Mouse (Mus musculus): ENCODE measurements around the gene Wdr81. TPM values are rescaled to one million over a fixed set of nuclear protein-coding genes. Genes with fewer than 3 reads are reported as not detected.
A peak's percentile ranks its signal among the peaks of the same experiment; 100 is the strongest.

Wdr81 gene
- 7.0 and 7.1 TPM in 2 replicates for polyA plus RNA-seq (2016; fragmentation: Nextera tagmentation; extraction: Ambion mirVana)

- peak within 1 kb of the TSS; percentile 100 for H3K4me2 ChIP-seq (replicated peaks)
- no peaks in the 10 kb centered on the region for H3K9me3 ChIP-seq
- H3K4me3 ChIP-seq: peak within 1 kb of the TSS; percentile 74
- peak; percentile 91 for ATAC-seq (ENCODE audit: insufficient number of reproducible peaks, insufficient read depth, low FRiP score, low TSS enrichment)
- peaks cover 6% of the 10 kb centered on the region; the same call in 1 of the 2 replicates for H3K36me3 ChIP-seq
- H3K27ac ChIP-seq: peak within 1 kb of the TSS; percentile 67; the same call in 1 of the 2 replicates
- peak within 1 kb of the TSS; percentile 67 for H3K9ac ChIP-seq
- H3K4me1 ChIP-seq: peaks cover 19% of the 10 kb centered on the region
- WGBS: 2% methylated on average over 56 of the region's 56 CpGs
- no peaks in the 10 kb centered on the region for H3K27me3 ChIP-seq
Measured at GRCm38 (mm10) chr11:75453991-75454930, at the start of gene Wdr81. Gene Wdr81, minus strand, starts transcription at chr11:75454717.

DNA sequence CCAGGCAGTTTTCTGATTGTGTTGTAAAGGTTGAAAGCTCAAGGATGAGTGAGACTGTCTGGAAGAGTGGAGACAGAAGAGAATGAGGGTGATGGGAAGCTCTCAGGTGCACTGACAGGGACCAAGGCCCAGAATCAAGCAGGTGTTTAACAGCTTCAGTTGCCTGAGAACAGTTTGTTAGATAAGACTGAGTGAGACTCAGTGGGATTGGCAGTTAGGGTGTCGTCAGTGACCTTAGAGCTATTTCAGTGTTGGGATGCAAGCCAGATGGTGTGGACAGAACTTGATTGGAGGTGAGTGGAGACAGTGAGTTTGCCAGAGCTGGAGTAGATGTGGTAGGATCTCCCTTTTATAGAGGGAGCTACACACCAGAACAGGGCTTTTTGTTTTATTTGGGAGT is 43.6 kb upstream of the Wdr81 start:
- ATAC-seq (ENCODE audit: insufficient number of reproducible peaks, insufficient read depth, low FRiP score, low TSS enrichment): no peak
- no peak overlapping the region for H3K4me3 ChIP-seq
- H3K27ac ChIP-seq: no peak overlapping the region
- WGBS: 90% methylated on average over 1 of the region's 1 CpGs
- H3K9ac ChIP-seq: no peak overlapping the region
- no peaks in the 10 kb centered on the region for H3K4me1 ChIP-seq
- H3K4me2 ChIP-seq (replicated peaks): no peak overlapping the region
- H3K9me3 ChIP-seq: no peaks in the 10 kb centered on the region
- H3K36me3 ChIP-seq: peaks cover 97% of the 10 kb centered on the region
- no peaks in the 10 kb centered on the region for H3K27me3 ChIP-seq

DNA sequence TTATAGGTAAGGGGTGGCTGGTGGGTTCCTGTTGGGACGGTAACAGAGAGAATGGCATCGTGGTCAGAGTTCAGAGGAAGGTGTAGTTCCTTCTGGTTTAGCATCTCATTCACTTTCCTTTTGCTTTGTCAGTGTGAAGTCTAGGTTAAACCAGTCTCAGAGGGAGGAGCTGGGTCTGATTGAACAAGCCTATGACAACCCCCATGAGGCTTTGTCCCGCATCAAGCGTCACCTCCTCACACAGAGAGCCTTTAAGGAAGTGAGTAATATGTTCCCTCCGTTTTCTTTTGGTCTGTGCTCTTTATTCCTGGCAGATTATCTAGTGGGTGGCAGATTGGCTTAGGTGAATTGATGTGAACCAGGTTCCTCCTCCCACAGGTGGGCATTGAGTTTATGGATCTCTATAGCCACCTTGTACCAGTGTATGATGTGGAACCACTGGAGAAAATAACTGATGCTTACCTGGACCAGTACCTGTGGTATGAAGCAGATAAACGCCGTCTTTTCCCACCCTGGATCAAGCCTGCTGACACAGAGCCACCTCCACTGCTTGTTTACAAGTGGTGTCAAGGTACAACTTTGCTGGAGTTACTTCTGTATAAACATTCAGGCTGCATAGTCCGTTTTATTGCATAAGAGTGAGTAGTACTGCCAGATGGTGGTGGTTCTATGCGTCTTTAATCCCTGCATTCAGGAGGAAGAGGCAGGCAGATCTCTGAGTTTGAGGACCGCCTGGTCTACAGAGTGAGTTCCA is 40.0 kb upstream of the Wdr81 start:
- Histone ChIP-seq H3K27me3 (no peaks in the 10 kb centered on the region), H3K9ac (no peak overlapping the region), H3K4me2 (replicated peaks) (no peak overlapping the region), H3K36me3 (peaks cover 97% of the 10 kb centered on the region), H3K9me3 (no peaks in the 10 kb centered on the region), H3K4me3 (no peak overlapping the region), H3K4me1 (no peaks in the 10 kb centered on the region), H3K27ac (no peak overlapping the region)
- WGBS: 96% methylated on average over 10 of the region's 10 CpGs
- no peak for ATAC-seq (ENCODE audit: insufficient number of reproducible peaks, insufficient read depth, low FRiP score, low TSS enrichment)

DNA sequence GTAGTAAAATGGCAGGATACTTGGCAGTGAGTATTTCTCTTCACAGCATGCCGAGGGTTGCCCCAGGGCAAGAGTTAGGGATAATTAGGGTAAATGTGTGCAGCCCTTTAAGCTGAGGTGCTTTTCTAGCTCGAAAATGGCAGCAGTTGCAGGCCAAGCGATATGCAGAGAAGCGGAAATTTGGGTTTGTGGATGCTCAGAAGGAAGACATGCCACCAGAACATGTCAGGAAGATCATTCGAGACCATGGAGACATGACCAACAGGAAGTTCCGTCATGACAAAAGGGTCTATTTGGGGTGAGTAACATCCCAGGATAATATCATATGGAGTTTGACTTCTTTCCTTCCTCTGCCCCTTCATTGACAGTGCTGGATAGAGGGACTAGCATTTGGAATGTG is 33.0 kb upstream of the Wdr81 start:
- H3K4me2 ChIP-seq (replicated peaks): peak overlapping the region; percentile 98
- H3K27me3 ChIP-seq: no peaks in the 10 kb centered on the region
- ATAC-seq (ENCODE audit: insufficient number of reproducible peaks, insufficient read depth, low FRiP score, low TSS enrichment): no peak
- peaks cover 8% of the 10 kb centered on the region for H3K4me1 ChIP-seq
- H3K36me3 ChIP-seq: peaks cover 32% of the 10 kb centered on the region
- no peaks in the 10 kb centered on the region for H3K9me3 ChIP-seq
- H3K27ac ChIP-seq: no peak overlapping the region
- WGBS: 27% methylated on average over 6 of the region's 6 CpGs
- peak overlapping the region; percentile 92 for H3K9ac ChIP-seq
- H3K4me3 ChIP-seq: peak overlapping the region; percentile 88

DNA sequence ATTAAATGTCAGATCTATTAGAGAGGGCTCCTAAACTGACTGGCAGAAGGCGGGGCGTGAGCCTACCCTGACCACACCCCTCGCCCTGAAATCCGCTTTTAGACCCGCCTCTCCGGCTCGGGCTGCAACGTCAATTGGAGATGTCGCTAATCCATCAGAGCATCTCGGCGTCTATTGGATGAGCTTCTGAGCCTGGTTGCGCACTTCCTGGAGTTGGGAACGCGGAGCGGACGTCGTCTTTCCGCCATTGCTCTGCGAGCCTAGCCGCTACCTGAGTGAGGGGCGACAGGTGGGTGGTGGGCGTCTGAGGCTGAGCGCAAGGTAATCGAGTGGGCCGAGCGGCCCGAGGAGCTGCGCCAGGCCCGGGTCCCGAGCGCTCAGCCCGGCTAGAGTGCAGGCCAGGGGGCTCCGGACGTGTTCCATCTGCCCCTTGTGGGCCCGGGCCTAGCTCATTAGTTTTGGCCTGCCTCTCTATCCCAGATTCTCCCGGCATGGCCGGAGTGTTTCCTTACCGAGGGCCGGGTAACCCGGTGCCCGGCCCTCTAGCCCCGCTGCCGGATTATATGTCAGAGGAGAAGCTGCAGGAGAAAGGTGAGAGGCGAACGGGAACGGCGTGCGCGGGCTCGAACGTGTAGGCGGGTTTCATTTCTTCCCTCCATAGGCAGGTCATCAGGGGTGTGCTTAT is 32.2 kb upstream of the Wdr81 start, which contains the start of gene Prpf8:
TSS of gene Prpf8 (plus strand) at position 216 of the 685 bp plus-strand sequence.
- H3K4me2 ChIP-seq (replicated peaks): peak within 1 kb of the TSS; percentile 98
- peak within 1 kb of the TSS; percentile 88 for H3K4me3 ChIP-seq
- peak; percentile 99 for ATAC-seq (ENCODE audit: insufficient number of reproducible peaks, insufficient read depth, low FRiP score, low TSS enrichment)
- H3K36me3 ChIP-seq: peaks cover 24% of the 10 kb centered on the region
- peaks cover 8% of the 10 kb centered on the region for H3K4me1 ChIP-seq
- H3K27me3 ChIP-seq: no peaks in the 10 kb centered on the region
- peak within 1 kb of the TSS; percentile 92 for H3K9ac ChIP-seq
- WGBS: under 1% methylated on average over 52 of the region's 52 CpGs
- H3K9me3 ChIP-seq: no peaks in the 10 kb centered on the region
- H3K27ac ChIP-seq: peak within 1 kb of the TSS; percentile 69

DNA sequence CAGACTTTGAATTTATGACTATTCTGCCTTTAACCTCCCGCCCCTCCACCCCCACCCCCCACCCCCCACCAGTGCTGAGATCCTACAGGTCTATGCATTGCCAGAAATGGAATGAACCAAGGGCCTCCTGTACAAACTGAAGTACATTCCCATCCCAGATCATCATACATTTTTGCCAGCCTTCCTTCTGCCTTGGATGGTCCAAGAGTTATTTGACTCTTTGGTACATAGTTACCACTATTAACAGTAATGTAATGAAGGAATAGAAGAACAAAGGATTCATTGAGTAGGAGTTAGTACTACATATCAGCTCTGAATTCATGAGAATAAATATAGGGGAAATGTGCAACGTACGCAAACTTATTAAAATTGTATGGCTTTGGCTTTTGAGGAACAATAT is 31.7 kb upstream of the Wdr81 start:
- no peak overlapping the region for H3K27ac ChIP-seq
- WGBS: 21% methylated on average over 3 of the region's 3 CpGs
- ATAC-seq (ENCODE audit: insufficient number of reproducible peaks, insufficient read depth, low FRiP score, low TSS enrichment): peak; percentile 48; the same call in 1 of the 2 replicates
- peak overlapping the region; percentile 88; the same call in 1 of the 2 replicates for H3K4me3 ChIP-seq
- H3K9me3 ChIP-seq: no peaks in the 10 kb centered on the region
- no peak overlapping the region for H3K9ac ChIP-seq
- H3K27me3 ChIP-seq: no peaks in the 10 kb centered on the region
- peaks cover 19% of the 10 kb centered on the region for H3K36me3 ChIP-seq
- peaks cover 8% of the 10 kb centered on the region for H3K4me1 ChIP-seq
- peak overlapping the region; percentile 26; the same call in 1 of the 2 replicates for H3K4me2 ChIP-seq (replicated peaks)

- Histone ChIP-seq H3K9me3 (no peaks in the 10 kb centered on the region), H3K9ac (no peak overlapping the region), H3K36me3 (no peaks in the 10 kb centered on the region), H3K27me3 (no peaks in the 10 kb centered on the region), H3K4me2 (replicated peaks) (no peak overlapping the region), H3K27ac (no peak overlapping the region), H3K4me1 (no peaks in the 10 kb centered on the region), H3K4me3 (no peak overlapping the region)
- 61% methylated on average over 7 of the region's 7 CpGs for WGBS
- ATAC-seq (ENCODE audit: insufficient number of reproducible peaks, insufficient read depth, low FRiP score, low TSS enrichment): no peak
Measured at GRCm38 (mm10) chr11:75473376-75473775, 18.9 kb upstream of the Wdr81 start.

- H3K4me1 ChIP-seq: no peaks in the 10 kb centered on the region
- no peak overlapping the region for H3K27ac ChIP-seq
- no peaks in the 10 kb centered on the region for H3K9me3 ChIP-seq
- whole genome bisulfite sequencing: 80% methylated on average over 11 of the region's 11 CpGs
- no peak overlapping the region for H3K4me2 ChIP-seq (replicated peaks)
- no peaks in the 10 kb centered on the region for H3K27me3 ChIP-seq
- no peaks in the 10 kb centered on the region for H3K36me3 ChIP-seq
- ATAC-seq (ENCODE audit: insufficient number of reproducible peaks, insufficient read depth, low FRiP score, low TSS enrichment): no peak
- H3K4me3 ChIP-seq: no peak overlapping the region
- no peak overlapping the region for H3K9ac ChIP-seq
Measured at GRCm38 (mm10) chr11:75472469-75473081, 18.1 kb upstream of the Wdr81 start.

GRCm38 (mm10) chr11:75470675-75471074 is 16.2 kb upstream of the Wdr81 start:
- 74% methylated on average over 3 of the region's 3 CpGs for WGBS
- 0 out of 2 replicates have a peak, but pooled peaks cover 4% of the 10 kb centered on the region for H3K36me3 ChIP-seq
- no peak overlapping the region for H3K4me3 ChIP-seq
- H3K4me1 ChIP-seq: no peaks in the 10 kb centered on the region
- H3K4me2 ChIP-seq (replicated peaks): no peak overlapping the region
- H3K27ac ChIP-seq: no peak overlapping the region
- no peak for ATAC-seq (ENCODE audit: insufficient number of reproducible peaks, insufficient read depth, low FRiP score, low TSS enrichment)
- H3K9ac ChIP-seq: no peak overlapping the region
- H3K9me3 ChIP-seq: no peaks in the 10 kb centered on the region
- H3K27me3 ChIP-seq: no peaks in the 10 kb centered on the region

GRCm38 (mm10) chr11:75469261-75469660 is 14.7 kb upstream of the Wdr81 start:
- no peaks in the 10 kb centered on the region for H3K4me1 ChIP-seq
- ATAC-seq (ENCODE audit: insufficient number of reproducible peaks, insufficient read depth, low FRiP score, low TSS enrichment): no peak
- H3K9me3 ChIP-seq: no peaks in the 10 kb centered on the region
- H3K4me3 ChIP-seq: no peak overlapping the region
- no peak overlapping the region for H3K4me2 ChIP-seq (replicated peaks)
- H3K27me3 ChIP-seq: no peaks in the 10 kb centered on the region
- no peak overlapping the region for H3K27ac ChIP-seq
- 95% methylated on average over 4 of the region's 4 CpGs for WGBS
- 0 out of 2 replicates have a peak, but pooled peaks cover 10% of the 10 kb centered on the region for H3K36me3 ChIP-seq
- H3K9ac ChIP-seq: no peak overlapping the region

DNA sequence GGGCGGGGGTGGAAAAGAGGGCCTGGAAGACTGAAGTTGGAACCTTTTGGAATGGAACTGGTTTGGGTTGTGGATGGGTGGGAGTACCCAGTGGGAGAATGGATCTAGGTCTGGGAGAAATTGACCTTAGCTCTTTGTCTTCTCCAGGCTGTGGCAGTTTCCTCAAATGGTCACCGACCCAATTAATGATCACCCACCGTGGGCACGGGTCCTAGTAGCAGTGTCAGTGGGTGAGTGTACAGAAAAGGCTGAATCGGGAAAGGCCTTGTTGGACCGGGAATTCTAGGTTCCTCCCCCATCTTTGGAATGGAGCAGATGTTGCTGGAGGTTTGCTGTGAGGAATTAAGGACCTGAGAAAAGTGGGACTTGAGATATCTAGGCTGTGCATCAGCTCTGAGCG is 13.9 kb upstream of the Wdr81 start:
- H3K27me3 ChIP-seq: no peaks in the 10 kb centered on the region
- no peaks in the 10 kb centered on the region for H3K9me3 ChIP-seq
- 67% methylated on average over 7 of the region's 7 CpGs for WGBS
- peak overlapping the region; percentile 68 for H3K4me2 ChIP-seq (replicated peaks)
- 0 out of 2 replicates have a peak, but pooled peaks cover 10% of the 10 kb centered on the region for H3K36me3 ChIP-seq
- H3K4me1 ChIP-seq: peaks cover 4% of the 10 kb centered on the region; the same call in 1 of the 2 replicates
- peak overlapping the region; percentile 46 for H3K4me3 ChIP-seq
- no peak for ATAC-seq (ENCODE audit: insufficient number of reproducible peaks, insufficient read depth, low FRiP score, low TSS enrichment)
- no peak overlapping the region for H3K27ac ChIP-seq
- peak overlapping the region; percentile 63 for H3K9ac ChIP-seq
